Mouse (Mus musculus) heart, adult 9 months (tissue): ENCODE measurements at regions not wholly inside any gene's neighbourhood (a gene's known extent, or its start where the extent isn't known, plus 50 kb on each side); places are given as distances from the start of the nearest gene placed in this dataset.

ENCODE experiments used
- DNase-seq, 2 experiments: peaks; one replicate each; pipeline ENCODE4 v3.0.0; 2022; ENCODE audit warnings: low spot score in 2 of 2

GRCm38 (mm10) chr9:33915349-33916056, 570.2 kb upstream of the Kirrel3 start:
- no peak for DNase-seq

DNA sequence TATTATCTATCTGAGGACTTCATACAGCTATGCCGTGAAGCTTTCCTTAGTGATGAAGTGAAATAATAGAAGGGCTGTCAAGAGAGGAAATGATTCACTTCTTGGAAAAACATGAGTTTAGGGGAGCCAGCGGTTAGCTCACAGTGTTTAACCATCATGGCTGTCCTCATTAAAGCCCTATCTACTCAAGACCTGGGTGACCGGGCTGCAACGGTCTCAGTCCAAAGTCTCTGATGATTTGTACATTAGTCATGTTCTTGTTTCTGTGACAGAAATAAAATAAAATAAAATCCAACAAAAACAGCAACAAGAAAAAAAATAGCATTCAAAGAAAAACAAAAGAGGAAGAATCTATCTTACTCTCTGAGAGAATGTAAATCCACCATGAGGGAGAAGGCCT, 555.4 kb upstream of the Kirrel3 start:
- peak; percentile 44 to 55 for DNase-seq

DNA sequence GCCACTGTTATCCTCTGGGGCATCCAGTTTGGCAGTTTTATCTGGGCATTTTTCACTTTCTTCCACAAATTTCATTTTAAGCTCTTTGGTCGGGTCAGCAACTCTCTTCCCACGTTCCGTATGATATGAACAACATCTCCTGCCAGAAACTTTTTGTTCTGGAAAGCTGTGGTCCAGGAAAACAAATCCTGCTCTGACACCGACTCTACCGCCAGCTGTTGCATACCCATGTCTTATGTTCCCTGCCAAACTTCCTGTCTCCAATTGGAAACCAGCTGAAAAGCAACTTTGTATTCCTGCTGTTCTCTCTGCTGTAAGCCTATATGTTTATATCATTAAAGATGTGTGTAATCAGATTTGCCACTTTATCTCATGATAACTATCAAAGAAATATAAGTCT, 551.6 kb upstream of the Kirrel3 start:
- peak; percentile 67 to 73 for DNase-seq

DNA sequence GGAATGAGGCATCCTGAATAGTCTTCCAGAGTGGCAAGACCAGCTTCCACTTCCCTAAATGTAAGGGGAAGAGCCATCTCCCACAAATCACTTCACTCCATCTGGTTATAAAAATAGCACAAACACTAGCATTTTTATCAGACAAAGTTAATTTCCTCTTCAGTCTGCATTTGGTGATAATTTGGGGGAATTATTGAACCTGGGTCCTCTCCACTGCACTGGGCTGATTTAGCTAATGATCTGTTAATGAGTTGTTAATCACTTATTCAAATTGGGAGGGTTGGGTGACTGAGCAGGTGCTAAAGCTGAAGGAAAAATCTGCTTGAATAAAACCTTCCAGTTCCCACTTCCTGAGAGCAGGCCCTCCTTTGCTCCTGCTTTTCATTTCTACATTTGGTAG, 531.4 kb upstream of the Kirrel3 start:
- DNase-seq, result no peak
